Mouse (Mus musculus): ENCODE measurements around the gene Tbx4. TPM values are rescaled to one million over a fixed set of nuclear protein-coding genes. Genes with fewer than 3 reads are reported as not detected.

Tbx4 gene
- total and polyA plus RNA-seq, 3 experiments = not detected

GRCm38 (mm10) chr11:85928106-85928505 is 41.9 kb downstream of the Tbx4 start:
- no peak overlapping the region for H3K4me3 ChIP-seq (ENCODE audit: low read depth, low read length)
- no peak for ATAC-seq (ENCODE audit: extremely low read depth, insufficient number of reproducible peaks, low FRiP score, poor library complexity, severe bottlenecking)
- H3K4me1 ChIP-seq (ENCODE audit: insufficient read depth, low read depth, low read length) = no peaks in the 10 kb centered on the region
- no peaks in the 10 kb centered on the region for H3K9me3 ChIP-seq (replicated peaks)
- no peak for DNase-seq (ENCODE audit: low spot score)
- H3K36me3 ChIP-seq (replicated peaks) = no peaks in the 10 kb centered on the region
- peaks cover 16% of the 10 kb centered on the region for H3K27me3 ChIP-seq (ENCODE audit: insufficient read depth, low read length)
- TF ChIP-seq GATA2 (IDR thresholded peaks at IDR 0.05; ENCODE audit: borderline replicate concordance, low read depth, low read length) (no peak), GATA1 (IDR thresholded peaks at IDR 0.05; ENCODE audit: borderline replicate concordance, low read length) (no peak), POLR2AphosphoS5 (IDR thresholded peaks at IDR 0.05; ENCODE audit: insufficient replicate concordance, low read depth, low read length) (no peak), TAL1 (conservative IDR thresholded peaks at IDR 0.05; ENCODE audit: low read depth, low read length) (no peak), CTCF (IDR thresholded peaks at IDR 0.05; ENCODE audit: low read depth, low read length) (no peak)

GRCm38 (mm10) chr11:85929651-85930050 is 43.4 kb downstream of the Tbx4 start:
- TF ChIP-seq GATA2 (IDR thresholded peaks at IDR 0.05; ENCODE audit: borderline replicate concordance, low read depth, low read length) = no peak
- TF ChIP-seq CTCF (IDR thresholded peaks at IDR 0.05; ENCODE audit: low read depth, low read length) = no peak
- no peak for TF ChIP-seq TAL1 (conservative IDR thresholded peaks at IDR 0.05; ENCODE audit: low read depth, low read length)
- Histone ChIP-seq H3K4me1 (ENCODE audit: insufficient read depth, low read depth, low read length) (no peaks in the 10 kb centered on the region), H3K27me3 (ENCODE audit: insufficient read depth, low read length) (peaks cover 10% of the 10 kb centered on the region; the same call in 1 of the 2 replicates), H3K9me3 (replicated peaks) (no peaks in the 10 kb centered on the region), H3K4me3 (ENCODE audit: low read depth, low read length) (no peak overlapping the region), H3K36me3 (replicated peaks) (no peaks in the 10 kb centered on the region)
- DNase-seq (ENCODE audit: low spot score) (no peak), ATAC-seq (ENCODE audit: extremely low read depth, insufficient number of reproducible peaks, low FRiP score, poor library complexity, severe bottlenecking) (no peak)

DNA sequence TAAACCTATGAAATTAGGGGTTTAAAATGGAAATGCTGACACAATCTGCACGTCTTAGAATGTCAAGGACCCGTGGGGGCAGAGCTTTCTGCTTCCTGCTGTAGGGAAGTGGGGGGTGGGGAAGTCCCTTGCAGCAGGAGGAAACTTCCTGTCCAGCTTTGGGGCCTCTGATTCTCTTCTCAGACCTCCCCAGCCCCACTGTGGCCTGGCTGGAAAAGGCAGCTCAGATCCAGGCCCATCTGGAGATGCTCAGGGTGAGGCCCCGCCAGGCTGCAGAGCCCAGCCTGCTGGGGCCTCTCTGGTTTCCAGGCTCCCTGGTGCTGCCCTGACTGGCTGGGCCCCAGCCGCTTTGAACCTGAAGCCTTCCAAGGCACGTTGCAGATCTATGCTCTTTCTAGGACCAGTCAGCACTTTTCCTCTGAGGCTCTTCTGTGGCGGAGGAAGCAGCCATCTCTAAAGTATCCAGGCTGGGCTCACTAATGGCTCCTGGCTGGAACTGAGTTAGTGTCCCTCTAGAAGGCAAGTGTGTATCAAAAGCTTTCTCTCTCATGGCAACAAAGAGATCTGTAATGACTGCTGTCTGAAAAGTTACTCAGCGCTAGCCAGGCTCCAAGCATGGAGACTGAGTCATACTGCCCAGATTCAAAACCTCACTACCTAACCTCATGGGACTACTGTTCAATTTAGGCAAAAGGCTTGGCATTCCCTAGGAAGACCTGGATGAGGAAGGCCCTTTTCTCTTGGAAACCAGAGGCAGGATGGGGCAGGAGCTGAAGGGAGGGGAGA is 55.8 kb downstream of the Tbx4 start:
- H3K27me3 ChIP-seq (ENCODE audit: insufficient read depth, low read length) = peaks cover 22% of the 10 kb centered on the region
- no peaks in the 10 kb centered on the region for H3K4me1 ChIP-seq (ENCODE audit: insufficient read depth, low read depth, low read length)
- DNase-seq (ENCODE audit: low spot score) (no peak), ATAC-seq (ENCODE audit: extremely low read depth, insufficient number of reproducible peaks, low FRiP score, poor library complexity, severe bottlenecking) (no peak)
- no peak overlapping the region for H3K4me3 ChIP-seq (ENCODE audit: low read depth, low read length)
- H3K36me3 ChIP-seq (replicated peaks) = no peaks in the 10 kb centered on the region
- H3K9me3 ChIP-seq (replicated peaks) = no peaks in the 10 kb centered on the region
- TF ChIP-seq CTCF (IDR thresholded peaks at IDR 0.05; ENCODE audit: low read depth, low read length) (no peak), TAL1 (conservative IDR thresholded peaks at IDR 0.05; ENCODE audit: low read depth, low read length) (no peak), GATA2 (IDR thresholded peaks at IDR 0.05; ENCODE audit: borderline replicate concordance, low read depth, low read length) (no peak)

GRCm38 (mm10) chr11:85948765-85949164 is 62.5 kb downstream of the Tbx4 start:
- H3K4me1 ChIP-seq (ENCODE audit: insufficient read depth, low read depth, low read length) = no peaks in the 10 kb centered on the region
- TF ChIP-seq POLR2AphosphoS5 (IDR thresholded peaks at IDR 0.05; ENCODE audit: insufficient replicate concordance, low read depth, low read length) = no peak
- no peak for TF ChIP-seq CTCF (IDR thresholded peaks at IDR 0.05; ENCODE audit: low read depth, low read length)
- TF ChIP-seq GATA1 (IDR thresholded peaks at IDR 0.05; ENCODE audit: borderline replicate concordance, low read length) = no peak
- TF ChIP-seq TAL1 (conservative IDR thresholded peaks at IDR 0.05; ENCODE audit: low read depth, low read length) = no peak
- no peak for TF ChIP-seq GATA2 (IDR thresholded peaks at IDR 0.05; ENCODE audit: borderline replicate concordance, low read depth, low read length)

GRCm38 (mm10) chr11:85949749-85950148 is 63.5 kb downstream of the Tbx4 start:
- no peak overlapping the region for H3K4me3 ChIP-seq (ENCODE audit: low read depth, low read length)
- peaks cover 16% of the 10 kb centered on the region for H3K27me3 ChIP-seq (ENCODE audit: insufficient read depth, low read length)
- H3K36me3 ChIP-seq (replicated peaks) = no peaks in the 10 kb centered on the region
- no peak for TF ChIP-seq POLR2AphosphoS5 (IDR thresholded peaks at IDR 0.05; ENCODE audit: insufficient replicate concordance, low read depth, low read length)
- no peak for TF ChIP-seq GATA2 (IDR thresholded peaks at IDR 0.05; ENCODE audit: borderline replicate concordance, low read depth, low read length)
- no peak for TF ChIP-seq TAL1 (conservative IDR thresholded peaks at IDR 0.05; ENCODE audit: low read depth, low read length)
- TF ChIP-seq CTCF (IDR thresholded peaks at IDR 0.05; ENCODE audit: low read depth, low read length) = no peak
- TF ChIP-seq GATA1 (IDR thresholded peaks at IDR 0.05; ENCODE audit: borderline replicate concordance, low read length) = no peak
- no peak for ATAC-seq (ENCODE audit: extremely low read depth, insufficient number of reproducible peaks, low FRiP score, poor library complexity, severe bottlenecking)
- no peaks in the 10 kb centered on the region for H3K9me3 ChIP-seq (replicated peaks)
- H3K4me1 ChIP-seq (ENCODE audit: insufficient read depth, low read depth, low read length) = no peaks in the 10 kb centered on the region
- DNase-seq (ENCODE audit: low spot score) = no peak

More at GRCm38 (mm10) chr11:85948765-85949164, 62.5 kb downstream of the Tbx4 start:
- DNase-seq (ENCODE audit: low spot score) (no peak), ATAC-seq (ENCODE audit: extremely low read depth, insufficient number of reproducible peaks, low FRiP score, poor library complexity, severe bottlenecking) (no peak)
- Histone ChIP-seq H3K9me3 (replicated peaks) (no peaks in the 10 kb centered on the region), H3K27me3 (ENCODE audit: insufficient read depth, low read length) (peaks cover 16% of the 10 kb centered on the region), H3K4me3 (ENCODE audit: low read depth, low read length) (no peak overlapping the region), H3K36me3 (replicated peaks) (no peaks in the 10 kb centered on the region)

DNA sequence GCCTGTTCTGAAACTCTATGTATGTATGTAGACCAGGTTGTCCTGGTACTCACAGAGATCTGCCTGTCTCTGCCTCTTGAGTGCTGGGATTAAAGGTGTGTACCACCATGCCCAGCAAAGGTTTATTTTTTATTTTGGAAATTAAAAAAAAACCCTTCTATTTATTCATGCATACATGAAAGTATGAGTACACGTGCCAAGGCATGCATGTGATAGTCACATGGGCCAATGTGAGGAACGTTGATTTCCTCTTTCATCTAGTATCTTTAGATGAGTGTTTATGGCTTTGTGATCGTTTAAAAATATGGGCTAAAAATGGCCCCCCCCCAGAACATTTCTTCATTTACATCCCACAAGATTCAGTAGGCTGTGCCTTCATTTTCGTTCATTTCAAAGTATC is 66.3 kb downstream of the Tbx4 start:
- ATAC-seq (ENCODE audit: extremely low read depth, insufficient number of reproducible peaks, low FRiP score, poor library complexity, severe bottlenecking) (no peak), DNase-seq (ENCODE audit: low spot score) (no peak)
- Histone ChIP-seq H3K4me1 (ENCODE audit: insufficient read depth, low read depth, low read length) (no peaks in the 10 kb centered on the region), H3K36me3 (replicated peaks) (no peaks in the 10 kb centered on the region), H3K4me3 (ENCODE audit: low read depth, low read length) (no peak overlapping the region), H3K27me3 (ENCODE audit: insufficient read depth, low read length) (peaks cover 10% of the 10 kb centered on the region), H3K9me3 (replicated peaks) (no peaks in the 10 kb centered on the region)
- TF ChIP-seq POLR2AphosphoS5 (IDR thresholded peaks at IDR 0.05; ENCODE audit: insufficient replicate concordance, low read depth, low read length) = no peak
- TF ChIP-seq GATA2 (IDR thresholded peaks at IDR 0.05; ENCODE audit: borderline replicate concordance, low read depth, low read length) = no peak
- TF ChIP-seq TAL1 (conservative IDR thresholded peaks at IDR 0.05; ENCODE audit: low read depth, low read length) = no peak
- TF ChIP-seq GATA1 (IDR thresholded peaks at IDR 0.05; ENCODE audit: borderline replicate concordance, low read length) = no peak

Measured in G1E (cell line).